Mouse (Mus musculus) induced T-regulatory cell, adult 2 months (primary cell): ENCODE data around the gene Pax6.

Source experiments
- DNase-seq: peaks from one replicate; pipeline ENCODE4 v3.0.0-alpha.2; 2012; ENCODE audit warnings: low read depth

Gene Pax6

DNA sequence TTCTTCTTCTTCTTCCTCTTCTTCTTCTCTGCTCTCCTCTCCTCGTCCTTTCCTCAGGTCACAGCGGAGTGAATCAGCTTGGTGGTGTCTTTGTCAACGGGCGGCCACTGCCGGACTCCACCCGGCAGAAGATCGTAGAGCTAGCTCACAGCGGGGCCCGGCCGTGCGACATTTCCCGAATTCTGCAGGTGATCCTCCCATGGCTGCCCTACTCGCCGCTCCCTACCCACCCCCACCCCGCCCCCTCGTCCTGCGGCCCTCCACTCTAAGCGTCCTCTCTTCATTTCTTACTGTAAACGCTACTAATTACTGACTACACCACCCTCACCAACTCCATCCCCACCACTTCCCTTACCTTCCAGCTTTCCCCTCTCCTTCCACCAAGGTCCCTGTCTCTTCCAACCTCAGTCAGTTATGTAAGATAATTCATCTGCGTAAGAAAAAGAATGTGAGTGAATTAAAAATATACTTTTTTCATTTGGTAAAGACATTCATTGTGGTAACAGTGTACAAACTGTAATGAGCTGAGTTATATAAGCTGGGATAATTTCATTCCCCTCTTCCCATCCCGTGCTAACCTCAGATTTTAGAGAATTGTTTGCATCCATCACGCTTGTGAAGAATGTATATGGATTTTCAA is 15.2 kb downstream of the Pax6 start:
- no peak for DNase-seq

DNA sequence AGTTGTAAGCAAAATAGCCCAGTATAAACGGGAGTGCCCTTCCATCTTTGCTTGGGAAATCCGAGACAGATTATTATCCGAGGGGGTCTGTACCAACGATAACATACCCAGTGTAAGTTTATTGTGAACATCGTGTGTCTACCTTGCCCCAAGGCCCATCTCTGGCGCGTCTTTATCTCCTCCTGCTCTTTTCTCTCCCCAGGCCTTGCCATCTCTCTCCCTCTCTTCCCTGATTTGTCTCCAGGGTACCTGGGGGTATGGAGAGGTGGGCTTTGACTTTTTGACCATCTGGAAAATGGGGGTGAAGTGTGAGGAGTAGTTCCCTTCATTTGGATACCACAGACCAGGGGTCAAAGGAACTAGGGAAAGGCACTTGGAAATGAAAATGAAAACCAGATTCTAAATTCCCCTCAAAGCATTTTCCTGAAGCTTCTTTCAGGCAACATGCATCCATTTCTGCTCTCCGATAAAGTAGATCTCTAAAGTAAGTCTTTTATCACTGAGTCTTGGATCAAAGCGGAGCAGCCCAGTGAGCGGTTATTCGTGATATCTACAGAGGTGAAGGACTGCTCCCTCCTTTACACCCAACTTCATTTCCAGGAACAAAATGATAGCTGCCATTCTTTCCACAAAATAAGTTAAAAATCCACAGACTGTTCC is 16.4 kb downstream of the Pax6 start:
- DNase-seq: no peak

DNA sequence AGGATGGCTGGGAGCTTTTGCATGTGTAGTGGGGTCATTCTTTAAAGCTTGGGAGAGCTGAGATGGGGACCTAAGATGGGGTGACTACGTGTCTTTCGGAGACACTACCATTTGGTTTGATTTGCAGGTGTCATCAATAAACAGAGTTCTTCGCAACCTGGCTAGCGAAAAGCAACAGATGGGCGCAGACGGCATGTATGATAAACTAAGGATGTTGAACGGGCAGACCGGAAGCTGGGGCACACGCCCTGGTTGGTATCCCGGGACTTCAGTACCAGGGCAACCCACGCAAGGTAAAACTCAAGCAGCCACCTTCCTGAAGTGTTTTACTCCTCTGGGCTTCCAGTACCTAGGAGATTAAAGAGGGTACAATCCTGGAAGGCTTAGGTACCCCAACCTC is 17.0 kb downstream of the Pax6 start:
- no peak for DNase-seq

DNA sequence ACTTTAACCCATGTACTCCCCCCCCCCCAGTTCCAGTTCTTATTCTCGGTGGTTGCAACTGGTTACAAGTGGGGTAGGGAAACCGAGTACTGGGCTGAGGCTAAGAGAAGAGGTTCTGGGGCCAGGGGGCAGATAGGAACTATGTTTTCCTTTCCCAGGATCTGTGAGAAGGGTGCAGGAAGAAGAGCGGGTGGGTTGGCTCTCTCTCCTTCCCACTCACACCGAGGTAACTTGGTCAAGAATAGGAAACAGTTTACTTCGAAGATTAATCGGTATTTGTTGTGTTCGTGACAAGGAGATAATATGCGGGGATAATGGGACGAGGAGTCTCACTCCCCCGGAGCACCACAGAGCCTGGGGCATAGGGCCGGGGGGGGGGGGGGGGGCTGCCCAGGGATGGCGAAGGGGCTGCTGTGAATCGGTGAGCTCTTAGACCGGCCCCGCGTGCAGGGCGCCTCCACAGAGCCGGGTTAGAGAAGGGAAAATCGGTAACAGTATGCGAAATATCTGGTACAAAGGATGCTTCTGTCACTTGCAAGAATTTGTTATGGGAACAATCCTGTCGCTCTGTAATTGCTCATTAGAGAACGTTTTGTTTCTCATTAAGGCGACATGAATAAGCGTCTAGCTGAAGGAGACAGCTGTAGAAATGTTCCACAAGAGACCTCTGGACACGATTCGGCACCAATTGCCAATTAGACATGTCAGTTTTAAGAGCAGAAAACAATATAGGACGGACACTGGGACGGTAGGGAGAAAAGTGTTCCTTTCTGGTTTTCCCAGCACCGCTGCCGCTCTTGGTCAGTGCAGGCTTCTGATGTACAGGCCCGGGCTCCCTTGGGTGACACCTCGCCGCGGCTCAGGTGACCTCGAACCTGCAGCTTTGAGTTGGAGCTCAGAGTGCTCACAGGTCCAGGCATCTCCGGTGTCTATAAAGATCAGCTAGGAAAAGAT is 17.9 kb downstream of the Pax6 start:
- DNase-seq: no peak

DNA sequence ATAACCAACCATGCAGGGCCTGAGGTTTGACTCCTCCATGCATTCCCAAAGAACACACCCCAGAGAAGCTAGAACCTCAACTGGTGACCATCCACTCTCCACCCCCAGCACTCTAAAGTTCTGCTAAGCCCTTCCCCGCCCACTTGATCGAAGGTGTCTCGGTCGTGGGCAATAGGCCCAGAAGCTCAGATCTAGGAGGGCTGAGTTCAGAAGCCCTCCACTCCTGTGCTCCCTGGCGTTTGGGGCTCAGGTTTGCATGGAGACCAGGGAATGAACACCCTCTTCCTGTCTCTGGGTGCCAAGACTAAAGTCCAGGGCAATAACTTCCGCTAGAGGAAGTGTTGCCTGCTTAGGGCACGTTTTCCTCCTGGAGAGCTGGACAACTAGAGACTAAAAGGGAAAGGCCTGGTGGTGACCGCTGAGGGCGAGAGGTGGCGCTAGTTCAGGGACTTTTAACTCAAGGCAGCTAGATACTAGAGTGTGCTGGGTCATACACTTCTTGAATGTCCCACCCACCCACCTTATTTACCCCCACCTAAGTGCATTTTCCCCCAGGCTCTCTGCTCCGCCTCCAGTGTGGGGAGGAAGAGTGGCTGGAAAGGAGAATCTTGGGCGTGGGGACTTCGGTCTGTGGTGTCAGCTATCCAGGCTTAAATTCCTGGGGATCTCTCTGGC is 18.8 kb downstream of the Pax6 start:
- no peak for DNase-seq

DNA sequence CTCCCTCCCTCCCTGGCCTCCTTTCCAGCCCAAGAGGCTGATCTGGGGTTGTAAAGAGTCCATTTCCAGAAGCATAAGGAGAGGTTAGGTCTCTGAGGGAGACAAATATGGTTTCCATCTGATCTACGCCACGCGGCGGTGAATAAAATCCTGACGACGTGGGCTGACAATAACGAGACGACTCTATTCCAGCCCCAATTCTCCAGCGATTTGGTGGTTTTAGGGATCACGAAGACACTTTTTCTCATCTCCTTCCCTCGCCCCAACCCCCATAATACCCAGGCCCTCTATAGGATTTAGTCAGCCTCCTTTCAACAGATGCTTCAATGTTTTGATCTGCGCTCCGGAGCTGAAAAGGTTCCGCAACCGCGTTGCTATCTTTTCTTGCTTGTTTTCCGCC is 19.3 kb downstream of the Pax6 start:
- DNase-seq: no peak

DNA sequence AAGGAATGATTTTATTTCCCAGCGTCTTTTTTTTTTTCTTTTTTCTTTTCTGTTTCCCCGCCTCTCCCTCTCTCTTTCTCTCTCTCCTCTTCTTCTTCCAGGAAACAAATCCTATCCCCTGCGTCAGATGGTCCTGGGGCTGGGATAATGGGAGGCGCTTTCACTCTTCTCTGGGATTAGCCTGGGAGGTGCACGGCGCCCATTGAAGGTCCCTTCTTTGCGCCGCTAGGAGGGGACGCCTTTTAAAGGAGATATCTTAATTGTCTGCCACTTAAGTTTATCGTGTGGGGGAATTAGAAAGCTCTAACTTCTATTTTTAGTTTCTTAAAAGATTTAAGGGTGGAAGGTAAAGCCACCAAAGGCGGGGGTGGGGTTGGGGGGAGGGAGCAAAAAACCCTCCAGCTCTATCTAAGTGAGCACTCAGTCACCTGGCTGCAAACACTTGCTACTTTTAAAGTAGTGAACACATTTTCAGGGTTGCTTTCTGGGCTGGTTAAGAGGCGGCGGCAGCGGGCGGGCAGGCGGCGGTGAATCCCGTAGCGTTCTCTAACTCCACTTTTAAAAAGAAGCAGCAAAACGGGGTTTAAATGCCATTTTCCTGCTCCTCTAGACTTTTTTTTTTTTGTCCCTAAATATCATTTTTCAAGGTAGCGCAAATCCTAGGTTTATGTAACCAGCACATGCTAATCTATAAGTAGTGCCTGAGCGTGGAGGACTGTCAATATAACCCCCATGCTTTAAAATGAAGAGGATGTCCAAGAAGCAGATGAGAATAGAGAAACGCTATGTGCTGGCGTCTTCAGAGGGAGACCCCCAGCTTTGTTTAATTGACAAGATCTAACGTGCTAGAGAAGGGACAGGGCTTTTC is 20.0 kb downstream of the Pax6 start:
- no peak for DNase-seq

DNA sequence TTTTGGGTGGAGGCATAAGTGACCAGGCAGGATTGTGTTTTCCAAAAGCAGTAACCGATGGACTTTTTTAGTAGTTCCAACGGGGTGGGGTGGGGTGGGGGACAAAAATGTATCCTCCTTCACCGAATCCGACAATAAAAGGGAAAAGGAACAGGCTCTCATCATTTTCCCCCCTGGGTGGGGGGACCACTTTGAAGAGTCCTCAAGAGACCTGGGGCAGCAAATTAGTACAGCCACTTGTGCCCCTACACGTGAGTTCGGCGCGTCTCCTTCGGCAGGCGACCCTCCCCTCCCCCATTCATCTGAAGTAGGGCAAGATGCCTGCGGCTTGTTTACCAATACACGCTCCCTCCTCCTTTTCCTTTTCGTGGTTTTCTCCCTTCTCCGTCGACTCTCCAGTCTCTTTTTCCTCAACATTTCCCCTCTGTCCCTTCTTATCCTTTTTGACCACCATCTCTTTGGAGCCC is 20.6 kb downstream of the Pax6 start:
- no peak for DNase-seq

DNA sequence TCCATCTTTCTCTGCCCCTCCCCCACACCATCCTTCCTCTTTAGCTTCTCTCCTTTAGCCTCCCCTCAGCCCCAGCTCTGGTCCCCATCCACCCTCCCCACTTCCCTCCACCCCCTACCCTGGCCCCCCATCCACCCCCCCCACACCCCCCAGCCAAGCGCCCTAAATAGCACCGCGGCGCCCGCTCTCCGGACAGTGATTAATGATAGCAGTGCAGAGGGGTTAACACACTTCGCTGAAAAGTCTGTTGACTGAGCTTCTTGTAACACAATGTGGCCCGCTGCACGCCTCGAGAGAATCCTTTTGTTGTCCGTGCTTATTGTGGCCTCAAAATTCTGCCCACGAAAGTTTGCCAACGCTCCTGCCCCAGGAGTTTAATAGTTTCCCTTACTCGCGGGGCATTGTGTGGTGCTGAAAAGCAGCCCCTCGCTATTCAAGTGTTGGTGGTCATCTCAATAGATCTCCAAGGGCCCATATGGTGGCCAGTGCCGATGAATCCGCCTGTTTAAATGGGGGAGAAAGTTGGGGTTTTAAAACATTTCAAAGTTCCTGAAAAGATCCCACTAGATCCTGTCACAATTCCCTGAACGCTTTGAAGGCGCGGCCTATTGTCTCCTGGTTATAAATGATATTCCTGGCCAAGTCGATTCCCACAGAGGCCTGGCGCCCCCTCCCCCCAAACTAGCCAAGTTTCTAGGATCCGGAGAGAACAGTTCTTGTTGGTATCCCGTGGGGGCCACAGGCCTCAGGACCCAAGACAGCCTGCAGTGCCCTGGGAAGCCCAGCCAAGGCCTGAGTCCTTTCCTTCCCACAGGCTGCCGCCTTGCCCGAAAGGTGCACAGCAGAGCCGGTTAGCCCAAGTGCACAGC is 21.3 kb downstream of the Pax6 start:
- DNase-seq: no peak

DNA sequence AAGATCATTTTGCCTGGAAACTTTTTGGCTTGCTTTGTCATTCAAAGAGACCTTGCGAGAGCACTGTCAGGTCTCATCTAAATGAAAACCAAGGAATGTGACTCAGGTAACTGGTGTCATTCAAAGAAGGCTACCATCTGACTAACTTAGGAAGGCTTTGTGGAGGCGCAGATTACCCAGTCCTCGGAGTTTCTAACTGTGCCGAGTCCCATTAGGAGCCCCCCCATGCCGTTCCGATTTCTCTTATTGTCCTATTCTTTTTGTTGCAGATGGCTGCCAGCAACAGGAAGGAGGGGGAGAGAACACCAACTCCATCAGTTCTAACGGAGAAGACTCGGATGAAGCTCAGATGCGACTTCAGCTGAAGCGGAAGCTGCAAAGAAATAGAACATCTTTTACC is 22.6 kb downstream of the Pax6 start:
- DNase-seq: no peak

DNA sequence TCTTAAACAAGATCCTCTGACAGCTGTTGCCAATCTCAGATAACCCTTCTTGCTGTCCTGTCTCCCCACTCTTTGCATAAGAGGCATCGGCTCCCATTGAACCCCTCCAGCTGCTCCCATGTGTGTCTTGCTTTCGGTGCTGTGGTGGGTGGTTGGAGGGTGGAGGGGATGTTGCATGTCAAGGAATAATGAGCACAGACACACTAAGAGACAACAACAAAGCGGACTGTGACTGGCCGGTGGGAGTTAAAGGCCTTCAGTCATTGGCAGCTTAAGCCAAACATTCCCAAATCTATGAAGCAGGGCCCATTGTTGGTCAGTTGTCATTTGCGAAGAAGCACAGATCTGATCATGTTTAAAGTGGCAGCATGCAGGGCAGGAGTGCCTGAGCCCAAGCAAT is 29.0 kb downstream of the Pax6 start:
- no peak for DNase-seq

DNA sequence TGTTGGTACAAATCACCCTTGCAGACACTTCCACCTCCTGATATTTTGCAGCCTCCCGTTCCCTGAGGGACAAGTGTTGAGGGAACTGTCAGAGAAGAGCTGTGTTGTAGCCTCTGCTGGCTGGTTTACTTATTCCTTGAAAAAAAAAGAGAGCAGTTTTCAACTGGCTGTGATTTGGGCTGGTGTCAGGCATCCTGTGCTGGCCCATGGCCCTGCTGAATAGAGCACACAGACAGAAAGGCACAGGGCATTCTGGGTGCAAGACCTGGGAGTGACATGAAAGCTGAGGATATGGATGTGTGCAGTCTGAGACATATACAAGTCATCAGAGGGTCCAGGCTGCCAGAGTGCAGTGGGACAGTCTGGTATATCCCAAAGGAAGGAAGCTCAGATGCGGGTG is 29.9 kb downstream of the Pax6 start:
- DNase-seq: no peak

DNA sequence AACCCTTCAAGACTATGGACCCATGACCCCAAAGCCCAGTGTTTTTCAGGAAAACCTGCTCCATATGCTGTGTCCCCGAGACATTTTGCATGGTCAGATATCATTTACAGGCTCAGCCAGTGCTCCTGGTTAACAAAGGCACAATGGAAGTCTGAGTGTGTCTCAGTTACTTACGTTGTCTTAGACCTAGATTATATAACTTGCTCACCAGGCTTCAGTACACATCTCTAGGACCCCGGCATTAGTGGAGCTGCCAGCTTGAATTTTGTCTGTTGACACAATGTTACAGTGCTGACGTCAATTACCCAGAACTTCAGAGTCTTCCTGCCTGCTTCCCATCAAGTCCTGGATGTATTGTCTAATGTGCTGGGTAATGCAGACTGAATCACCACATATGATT is 33.1 kb downstream of the Pax6 start:
- DNase-seq: no peak

DNA sequence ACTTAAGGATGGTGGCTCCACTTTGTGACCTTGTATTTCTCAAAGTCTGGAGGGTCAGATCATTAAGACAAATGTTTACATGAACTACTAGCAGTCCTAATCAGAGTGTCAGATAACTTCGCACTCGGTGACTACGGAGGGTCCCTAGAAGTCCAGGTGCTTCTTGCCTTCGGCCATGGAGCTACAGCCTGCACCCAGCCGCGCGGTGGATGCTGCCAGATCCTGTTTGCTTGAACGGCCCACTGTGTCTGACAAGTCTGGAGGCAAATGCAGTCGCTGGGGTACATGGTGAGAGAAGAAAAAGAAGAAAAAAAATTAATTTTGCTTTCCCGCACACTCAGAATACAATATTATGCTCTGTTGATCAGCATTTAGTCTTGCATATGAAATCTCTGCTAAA is 33.9 kb downstream of the Pax6 start:
- DNase-seq: no peak

DNA sequence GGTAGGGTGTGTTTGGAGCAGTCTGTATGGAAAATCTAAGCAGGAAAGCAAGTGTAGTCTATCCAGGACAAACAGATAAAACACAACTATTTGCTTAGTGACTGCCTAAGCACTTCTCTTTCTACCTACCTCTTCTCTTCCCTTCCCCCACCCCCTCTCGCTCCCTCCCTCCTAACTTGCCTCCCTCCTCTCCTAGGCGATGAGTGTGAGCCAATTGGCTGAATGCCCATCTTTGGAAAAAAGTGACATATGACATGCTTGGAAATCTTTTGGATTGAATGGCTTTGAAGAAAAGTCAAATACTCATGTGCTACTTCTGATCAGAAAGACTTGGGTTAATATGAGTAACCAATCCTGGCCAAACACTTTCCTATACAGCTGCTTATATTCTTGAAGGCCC is 36.6 kb downstream of the Pax6 start:
- DNase-seq: no peak

DNA sequence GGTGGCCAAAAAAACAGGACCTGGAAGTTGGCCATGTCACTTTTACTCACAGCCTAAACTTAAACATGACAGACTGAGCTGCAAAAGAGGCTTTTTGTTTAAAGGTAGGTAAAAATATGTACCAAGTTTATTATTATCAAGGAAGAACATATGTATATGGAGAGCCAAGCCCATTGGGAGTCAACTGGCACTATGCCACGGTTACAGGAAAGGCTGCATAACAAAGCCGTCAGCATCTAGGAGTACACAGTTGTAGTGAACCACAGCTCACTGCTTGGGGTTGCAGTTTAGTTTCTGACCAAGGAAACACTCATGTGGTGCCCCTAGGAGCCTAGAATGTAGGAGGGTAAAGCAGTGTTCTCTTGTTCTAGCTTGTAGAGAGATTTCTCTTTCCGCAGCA is 40.4 kb downstream of the Pax6 start:
- DNase-seq: no peak

DNA sequence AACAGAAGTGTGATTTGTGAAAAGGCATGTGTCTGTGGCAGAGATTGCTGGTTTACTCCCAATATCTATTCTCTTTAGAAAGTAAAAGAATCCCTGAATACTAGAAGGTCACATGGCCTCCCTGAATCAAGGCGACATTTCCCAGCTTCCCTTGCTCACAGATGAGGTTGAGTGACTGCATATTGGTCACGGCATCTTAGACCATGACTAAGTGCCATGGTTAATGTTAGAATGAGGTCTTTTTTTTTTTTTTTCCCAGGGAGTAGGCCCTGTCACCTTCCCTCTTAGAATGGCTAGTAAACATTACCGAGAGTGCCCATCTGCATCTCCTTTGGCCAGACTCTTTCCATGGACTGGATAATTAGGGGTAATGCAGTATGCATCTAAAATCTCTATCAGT is 41.8 kb downstream of the Pax6 start:
- no peak for DNase-seq

DNA sequence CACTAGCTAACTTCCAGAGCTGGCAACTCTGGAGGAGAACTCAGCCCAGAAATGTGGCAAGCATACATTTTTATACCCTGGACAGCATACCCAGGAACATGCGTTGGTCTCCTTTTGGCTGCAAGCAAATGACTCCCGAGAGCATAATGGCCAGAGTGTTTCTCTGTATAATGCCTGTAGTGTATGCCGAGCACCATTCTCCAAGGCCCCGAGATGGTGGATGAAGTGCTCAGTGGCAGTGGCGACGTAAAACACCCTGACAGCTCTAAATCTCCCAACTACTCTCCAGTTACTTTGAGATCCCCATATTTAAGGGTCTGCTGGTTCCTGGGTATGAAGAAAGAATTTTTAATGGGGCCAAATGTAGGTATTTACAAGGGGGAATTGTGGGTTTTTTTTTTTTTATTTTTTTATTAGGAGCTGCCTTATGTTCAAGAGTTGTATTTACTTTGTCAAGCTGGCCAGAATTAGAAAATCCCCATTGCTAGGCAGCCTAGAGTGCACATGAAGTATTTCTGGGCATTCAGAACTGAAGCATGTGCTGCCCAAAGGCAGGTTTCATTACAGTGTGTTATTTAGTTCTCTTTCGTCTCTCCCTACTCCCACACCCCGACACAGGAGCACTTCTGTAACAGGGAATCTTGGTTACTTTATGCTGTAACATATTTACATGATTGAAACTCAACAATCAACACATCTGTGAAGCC is 46.9 kb downstream of the Pax6 start:
- DNase-seq: no peak

DNA sequence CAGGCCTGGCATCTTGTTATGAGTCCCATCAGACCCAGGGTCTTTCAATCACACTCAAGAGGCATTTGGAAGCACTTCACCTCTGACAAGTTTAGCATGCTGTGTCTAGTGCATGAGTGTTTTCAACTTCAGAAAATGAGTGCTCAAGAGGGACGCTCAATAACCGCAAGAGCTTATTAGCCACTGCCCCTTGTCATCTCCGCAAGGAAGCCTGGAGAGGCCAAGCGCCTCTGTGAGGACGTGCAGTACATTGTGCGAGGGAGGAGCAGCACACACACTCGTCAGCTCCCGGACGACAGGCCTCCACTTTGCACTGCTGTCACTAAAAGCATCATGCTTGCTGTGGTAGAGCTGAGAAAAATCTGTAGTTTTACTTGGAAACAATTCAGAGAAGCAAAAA is 58.0 kb downstream of the Pax6 start:
- no peak for DNase-seq

DNA sequence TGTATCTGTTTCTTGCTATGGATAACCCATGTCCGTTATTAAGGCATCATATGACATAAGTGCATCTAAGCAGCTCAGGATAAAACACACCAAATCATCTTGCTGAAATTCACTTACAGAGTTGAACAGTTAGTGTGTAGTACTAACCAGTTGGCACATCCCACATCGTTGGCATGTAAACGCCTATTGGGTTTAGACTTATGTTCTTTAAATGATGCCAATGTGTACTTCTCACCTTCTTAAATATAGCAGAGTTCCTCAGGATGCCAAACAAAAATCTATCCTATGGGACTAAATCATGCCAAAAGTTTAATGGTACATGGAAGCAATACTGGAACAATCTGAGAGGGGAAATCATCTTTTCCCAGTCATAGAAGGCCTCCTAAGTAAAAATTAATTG is 62.0 kb downstream of the Pax6 start:
- no peak for DNase-seq
